Mouse (Mus musculus) stomach, embryonic 15.5 days (tissue): ENCODE results near the gene A930009A15Rik. TPM values are rescaled to one million over a fixed set of nuclear protein-coding genes. Genes with fewer than 3 reads are reported as not detected.

Source experiments
- ATAC-seq: fragments of 200-750 bp; cut with Nextera tagmentation; 2 replicates; pipeline ENCODE4 v1.8.0; 2017; ENCODE audit warnings: low read depth, moderate number of reproducible peaks, moderate TSS enrichment; ENCODE audit not compliant: insufficient read depth, low FRiP score
- H3K27ac ChIP-seq: fragments of 300-500 bp; sonication (generic); 2 replicates; pipeline ENCODE4 v1.5.1; 2015; ENCODE audit warnings: mild to moderate bottlenecking, inconsistent platforms
- H3K27me3 ChIP-seq: fragments of 300-500 bp; sonication (generic); replicated peaks from 2 replicates; pipeline ENCODE4 v1.6.1; 2015; ENCODE audit warnings: inconsistent platforms
- H3K36me3 ChIP-seq: fragments of 300-500 bp; sonication (generic); 2 replicates; pipeline ENCODE4 v1.6.1; 2015; ENCODE audit warnings: inconsistent platforms
- H3K4me1 ChIP-seq: fragments of 300-500 bp; sonication (generic); 2 replicates; pipeline ENCODE4 v1.6.1; 2015; ENCODE audit warnings: inconsistent platforms
- H3K4me2 ChIP-seq: fragments of 300-500 bp; sonication (generic); 2 replicates; pipeline ENCODE4 v1.6.1; 2015; ENCODE audit warnings: mild to moderate bottlenecking, inconsistent platforms
- H3K4me3 ChIP-seq: fragments of 300-500 bp; sonication (generic); replicated peaks from 2 replicates; pipeline ENCODE4 v1.5.1; 2015; ENCODE audit warnings: inconsistent platforms
- H3K9ac ChIP-seq: fragments of 300-500 bp; sonication (generic); 2 replicates; pipeline ENCODE4 v1.6.1; 2015; ENCODE audit warnings: inconsistent platforms
- H3K9me3 ChIP-seq: fragments of 300-500 bp; sonication (generic); 2 replicates; pipeline ENCODE4 v1.6.1; 2016; ENCODE audit warnings: inconsistent platforms
- WGBS: fragments of 180-500 bp; shearing (Covaris S2); methylation state at CpG from one replicate; pipeline ENCODE4 v1.1.7; 2015; 5-methylcytosine and 5-hydroxymethylcytosine counted together
- polyA plus RNA-seq: library from polyadenylated mRNA; unstranded; fragments of >200 nt; fragmentation: Nextera tagmentation; extraction: Ambion mirVana; gene quantifications from 2 replicates; pipeline ENCODE4 v1.2.1, GENCODE M21; 2015

Gene A930009A15Rik
- polyA plus RNA-seq, 1 experiment from 2014 or later = not detected

GRCm38 (mm10) chr10:115584656-115585055 lies 14.9 kb downstream of the A930009A15Rik start:
- H3K9me3 ChIP-seq = no peaks in the 10 kb centered on the region
- no peak overlapping the region for H3K27ac ChIP-seq
- ATAC-seq = no peak
- peaks cover 33% of the 10 kb centered on the region for H3K27me3 ChIP-seq
- H3K9ac ChIP-seq = no peak overlapping the region
- WGBS = 26% methylated on average over 14 of the region's 14 CpGs
- H3K4me3 ChIP-seq = no peak overlapping the region
- peaks cover 22% of the 10 kb centered on the region for H3K4me1 ChIP-seq
- H3K36me3 ChIP-seq = no peaks in the 10 kb centered on the region
- H3K4me2 ChIP-seq = no peak overlapping the region

GRCm38 (mm10) chr10:115585491-115586245 lies 15.9 kb downstream of the A930009A15Rik start:
- no peaks in the 10 kb centered on the region for H3K9me3 ChIP-seq
- 1% methylated on average over 21 of the region's 21 CpGs for WGBS
- no peak for ATAC-seq
- peak overlapping the region; percentile 44 for H3K4me3 ChIP-seq
- H3K4me2 ChIP-seq = peak overlapping the region; percentile 79
- peaks cover 33% of the 10 kb centered on the region for H3K27me3 ChIP-seq
- H3K9ac ChIP-seq = no peak overlapping the region
- peaks cover 22% of the 10 kb centered on the region for H3K4me1 ChIP-seq
- H3K36me3 ChIP-seq = no peaks in the 10 kb centered on the region
- H3K27ac ChIP-seq = no peak overlapping the region

GRCm38 (mm10) chr10:115586246-115587231 lies 16.8 kb downstream of the A930009A15Rik start:
- H3K9me3 ChIP-seq = no peaks in the 10 kb centered on the region
- peaks cover 22% of the 10 kb centered on the region for H3K4me1 ChIP-seq
- H3K9ac ChIP-seq = no peak overlapping the region
- H3K36me3 ChIP-seq = no peaks in the 10 kb centered on the region
- peak; percentile 72 for ATAC-seq
- H3K4me3 ChIP-seq = peak overlapping the region; percentile 44
- WGBS = under 1% methylated on average over 41 of the region's 41 CpGs
- H3K27ac ChIP-seq = 0 out of 2 replicates have a peak overlapping the region, but pooled peaks have one; percentile 8
- H3K27me3 ChIP-seq = peaks cover 33% of the 10 kb centered on the region
- peak overlapping the region; percentile 79 for H3K4me2 ChIP-seq

- under 1% methylated on average over 47 of the region's 47 CpGs for WGBS
- H3K9ac ChIP-seq = no peak within 1 kb of the TSS
- peaks cover 33% of the 10 kb centered on the region for H3K27me3 ChIP-seq
- H3K9me3 ChIP-seq = no peaks in the 10 kb centered on the region
- H3K27ac ChIP-seq = 0 out of 2 replicates have a peak within 1 kb of the TSS, but pooled peaks have one; percentile 8
- peak within 1 kb of the TSS; percentile 79 for H3K4me2 ChIP-seq
- peak within 1 kb of the TSS; percentile 44 for H3K4me3 ChIP-seq
- peak; percentile 81 for ATAC-seq
- no peaks in the 10 kb centered on the region for H3K36me3 ChIP-seq
- peaks cover 22% of the 10 kb centered on the region for H3K4me1 ChIP-seq
Measured at GRCm38 (mm10) chr10:115587301-115587969, 17.6 kb downstream of the A930009A15Rik start, which contains the start of gene Lgr5. Gene Lgr5 (minus strand): TSS chr10:115587780.

GRCm38 (mm10) chr10:115587979-115588378 lies 18.2 kb downstream of the A930009A15Rik start:
- Histone ChIP-seq H3K4me1 (peaks cover 22% of the 10 kb centered on the region), H3K4me3 (peak overlapping the region; percentile 44), H3K4me2 (peak overlapping the region; percentile 79), H3K9me3 (no peaks in the 10 kb centered on the region), H3K27ac (no peak overlapping the region), H3K9ac (no peak overlapping the region), H3K27me3 (peaks cover 33% of the 10 kb centered on the region), H3K36me3 (no peaks in the 10 kb centered on the region)
- 2% methylated on average over 7 of the region's 7 CpGs for WGBS
- ATAC-seq = no peak

DNA sequence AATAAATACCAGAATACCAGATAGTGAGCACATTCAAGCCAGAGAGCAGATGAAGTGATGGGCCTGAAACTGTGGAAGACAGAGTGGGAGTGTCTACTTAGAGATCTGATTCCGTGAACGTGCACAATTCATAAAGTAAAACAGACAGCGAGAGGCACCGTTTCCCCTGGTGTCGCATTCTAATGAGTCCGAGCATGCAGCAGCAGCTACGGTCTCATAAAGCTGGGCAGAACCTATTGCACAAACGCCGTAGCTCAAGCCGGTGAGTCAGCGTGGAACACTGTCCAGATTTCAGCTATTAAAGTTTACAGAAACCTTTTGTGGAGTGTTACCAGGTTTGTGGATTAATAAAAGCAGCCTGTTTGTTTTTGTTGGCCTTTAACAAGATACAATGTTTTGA lies 23.4 kb downstream of the A930009A15Rik start:
- H3K4me2 ChIP-seq = peak overlapping the region; percentile 1; the same call in 1 of the 2 replicates
- no peak overlapping the region for H3K9ac ChIP-seq
- H3K36me3 ChIP-seq = no peaks in the 10 kb centered on the region
- H3K4me1 ChIP-seq = no peaks in the 10 kb centered on the region
- ATAC-seq = no peak
- peaks cover 7% of the 10 kb centered on the region; the same call in 1 of the 2 replicates for H3K27me3 ChIP-seq
- no peaks in the 10 kb centered on the region for H3K9me3 ChIP-seq
- no peak overlapping the region for H3K27ac ChIP-seq
- WGBS = 39% methylated on average over 11 of the region's 11 CpGs
- H3K4me3 ChIP-seq = no peak overlapping the region

DNA sequence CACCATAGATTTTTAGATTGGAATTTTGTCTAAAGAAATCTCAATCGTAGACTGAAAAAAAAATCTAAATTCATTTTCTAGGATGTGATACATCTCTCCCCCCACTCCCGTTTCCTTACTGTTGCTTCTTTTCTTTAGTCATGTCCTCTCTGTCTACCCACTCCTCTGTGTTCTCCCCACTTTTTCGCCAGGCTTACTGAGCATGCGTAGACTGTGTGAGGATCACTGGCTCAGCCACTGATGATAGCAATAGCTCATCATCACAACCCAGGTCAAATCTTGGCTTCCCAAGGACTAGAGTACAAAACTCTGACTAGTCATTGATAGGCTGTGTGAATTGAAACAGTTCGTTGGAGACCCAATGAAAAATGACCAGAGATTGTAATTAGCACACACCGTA lies 23.9 kb downstream of the A930009A15Rik start:
- 81% methylated on average over 6 of the region's 6 CpGs for WGBS
- H3K9me3 ChIP-seq = no peaks in the 10 kb centered on the region
- H3K27ac ChIP-seq = no peak overlapping the region
- no peak overlapping the region for H3K9ac ChIP-seq
- H3K4me2 ChIP-seq = no peak overlapping the region
- no peaks in the 10 kb centered on the region for H3K36me3 ChIP-seq
- H3K4me1 ChIP-seq = no peaks in the 10 kb centered on the region
- ATAC-seq = no peak
- H3K27me3 ChIP-seq = peaks cover 5% of the 10 kb centered on the region; the same call in 1 of the 2 replicates
- no peak overlapping the region for H3K4me3 ChIP-seq

DNA sequence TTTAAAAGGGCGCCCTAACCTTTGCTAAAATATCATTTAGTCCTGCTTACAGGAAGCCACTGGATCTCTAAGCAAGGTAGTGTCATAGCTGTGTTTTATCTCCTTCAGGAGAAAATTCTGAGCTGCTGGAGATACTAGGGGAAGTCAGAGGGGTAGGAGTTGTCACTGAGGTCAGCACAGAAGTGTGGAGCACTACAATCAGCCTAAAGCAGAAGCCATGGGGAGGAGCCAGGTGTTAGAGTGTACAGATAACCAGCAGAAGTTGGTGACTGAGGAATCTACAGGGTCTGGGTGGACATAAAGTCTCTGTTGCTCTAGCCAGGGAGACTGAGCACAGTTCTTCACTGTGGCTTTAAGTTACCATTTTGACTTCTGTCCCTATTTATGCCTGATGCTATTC lies 26.0 kb downstream of the A930009A15Rik start:
- Histone ChIP-seq H3K4me1 (no peaks in the 10 kb centered on the region), H3K4me3 (no peak overlapping the region), H3K9me3 (no peaks in the 10 kb centered on the region), H3K9ac (no peak overlapping the region), H3K27ac (no peak overlapping the region), H3K27me3 (no peaks in the 10 kb centered on the region), H3K36me3 (no peaks in the 10 kb centered on the region), H3K4me2 (no peak overlapping the region)
- 90% methylated on average over 1 of the region's 1 CpGs for WGBS
- no peak for ATAC-seq

DNA sequence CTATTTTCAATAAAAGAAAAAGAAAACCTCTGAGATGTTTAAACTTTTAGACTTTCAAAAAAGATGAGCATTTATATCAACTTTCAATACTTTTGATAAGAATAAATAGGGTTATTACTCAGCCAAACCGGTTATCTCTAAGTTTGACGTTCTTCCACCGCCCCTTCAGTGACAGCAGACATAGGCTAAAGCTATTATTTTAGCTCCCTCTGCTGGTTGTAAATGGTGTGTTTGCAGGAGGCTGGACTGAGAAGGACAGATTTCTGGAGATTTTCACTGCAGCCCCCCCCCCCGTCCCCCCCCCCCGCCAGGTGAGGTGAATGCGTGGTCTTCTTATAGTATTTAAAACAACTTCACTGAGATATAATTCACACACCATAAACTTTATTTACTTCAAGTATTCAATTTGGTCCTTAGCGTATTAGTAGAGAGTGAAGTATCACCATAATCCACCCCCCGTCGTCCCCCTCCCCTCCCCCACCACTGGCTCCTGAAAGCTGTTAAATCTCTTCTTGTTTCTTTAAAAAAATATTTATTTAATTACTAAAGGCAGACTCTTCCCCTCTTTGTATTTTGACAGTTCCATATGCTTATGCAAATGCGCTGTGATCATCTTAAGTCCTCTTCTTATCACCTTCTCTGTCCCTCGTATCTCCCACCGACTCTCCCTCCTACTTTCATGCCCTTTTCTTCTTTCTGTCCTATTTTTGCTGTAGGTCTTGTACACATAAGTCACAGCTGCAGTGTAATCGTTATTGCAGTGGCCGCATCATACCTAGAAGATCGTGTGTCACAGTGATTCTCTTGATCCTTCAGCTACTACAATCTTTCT lies 47.9 kb downstream of the A930009A15Rik start:
- Histone ChIP-seq H3K4me3 (peak overlapping the region; percentile 6; the same call in 1 of the 2 replicates), H3K9me3 (no peaks in the 10 kb centered on the region), H3K27me3 (no peaks in the 10 kb centered on the region), H3K4me1 (0 out of 2 replicates have a peak, but pooled peaks cover 5% of the 10 kb centered on the region), H3K4me2 (peak overlapping the region; percentile 35), H3K36me3 (no peaks in the 10 kb centered on the region), H3K27ac (no peak overlapping the region), H3K9ac (no peak overlapping the region)
- peak; percentile 68 for ATAC-seq
- WGBS = 12% methylated on average over 15 of the region's 15 CpGs

GRCm38 (mm10) chr10:115618288-115618856 lies 48.6 kb downstream of the A930009A15Rik start:
- H3K27me3 ChIP-seq = no peaks in the 10 kb centered on the region
- H3K4me3 ChIP-seq = peak overlapping the region; percentile 6; the same call in 1 of the 2 replicates
- peak overlapping the region; percentile 35 for H3K4me2 ChIP-seq
- no peak overlapping the region for H3K9ac ChIP-seq
- H3K36me3 ChIP-seq = no peaks in the 10 kb centered on the region
- H3K9me3 ChIP-seq = no peaks in the 10 kb centered on the region
- ATAC-seq = no peak
- H3K4me1 ChIP-seq = 0 out of 2 replicates have a peak, but pooled peaks cover 5% of the 10 kb centered on the region
- whole genome bisulfite sequencing = 17% methylated on average over 15 of the region's 15 CpGs
- no peak overlapping the region for H3K27ac ChIP-seq
